Mouse (Mus musculus): ENCODE measurements around the gene Gipc3.

The Gipc3 gene

DNA sequence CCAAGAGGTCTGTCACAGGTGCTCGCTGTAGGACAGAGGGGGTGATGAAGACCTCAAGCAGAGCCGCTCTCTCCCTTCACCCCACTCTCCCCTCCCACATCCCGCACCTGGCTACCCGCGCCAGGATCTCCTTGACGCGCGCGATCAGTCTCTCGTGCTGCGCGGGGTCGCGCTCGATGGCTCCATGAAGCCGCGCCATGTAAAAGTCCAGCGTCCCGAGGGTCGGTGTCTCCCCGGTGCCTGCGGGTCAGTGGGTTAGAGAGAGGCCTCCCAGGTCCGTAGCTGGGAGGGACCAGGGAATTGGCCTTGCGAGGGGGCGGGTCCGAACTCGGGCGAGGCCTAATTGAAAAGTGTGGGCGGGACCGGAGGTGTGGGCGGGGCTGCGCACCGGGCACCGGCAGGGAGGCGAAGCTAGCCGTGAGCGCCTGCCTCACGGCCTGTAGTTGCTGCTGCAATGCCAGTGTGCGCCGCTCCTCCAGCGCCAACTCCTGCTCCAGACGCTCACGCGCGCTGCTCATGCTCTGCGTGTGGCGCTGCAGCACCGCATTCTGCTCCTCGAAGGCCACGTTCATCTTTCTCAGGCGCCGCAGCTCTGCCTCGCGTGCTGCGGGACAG, 3.5 kb upstream of the Gipc3 start:
- DNase-seq (ENCODE audit: low spot score) = no peak

DNA sequence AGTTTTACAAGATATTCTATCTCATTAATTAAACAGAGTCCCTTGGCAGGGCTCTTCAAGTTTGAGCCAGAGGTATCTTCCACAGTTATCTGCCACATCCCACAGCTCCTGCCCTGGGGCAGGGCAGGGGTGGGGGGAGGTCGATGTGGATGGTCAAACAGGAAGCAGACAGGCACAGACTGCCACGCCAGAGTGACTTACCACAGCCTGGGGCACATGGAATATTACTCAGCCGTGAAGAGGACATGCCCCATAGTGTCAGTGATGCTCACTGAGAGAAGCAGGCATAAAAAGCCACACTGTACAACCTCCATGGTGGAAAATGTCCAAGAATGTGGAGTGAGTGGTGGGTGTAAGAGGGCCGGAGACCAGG, 2.1 kb upstream of the Gipc3 start:
- DNase-seq (ENCODE audit: low spot score) = no peak

DNA sequence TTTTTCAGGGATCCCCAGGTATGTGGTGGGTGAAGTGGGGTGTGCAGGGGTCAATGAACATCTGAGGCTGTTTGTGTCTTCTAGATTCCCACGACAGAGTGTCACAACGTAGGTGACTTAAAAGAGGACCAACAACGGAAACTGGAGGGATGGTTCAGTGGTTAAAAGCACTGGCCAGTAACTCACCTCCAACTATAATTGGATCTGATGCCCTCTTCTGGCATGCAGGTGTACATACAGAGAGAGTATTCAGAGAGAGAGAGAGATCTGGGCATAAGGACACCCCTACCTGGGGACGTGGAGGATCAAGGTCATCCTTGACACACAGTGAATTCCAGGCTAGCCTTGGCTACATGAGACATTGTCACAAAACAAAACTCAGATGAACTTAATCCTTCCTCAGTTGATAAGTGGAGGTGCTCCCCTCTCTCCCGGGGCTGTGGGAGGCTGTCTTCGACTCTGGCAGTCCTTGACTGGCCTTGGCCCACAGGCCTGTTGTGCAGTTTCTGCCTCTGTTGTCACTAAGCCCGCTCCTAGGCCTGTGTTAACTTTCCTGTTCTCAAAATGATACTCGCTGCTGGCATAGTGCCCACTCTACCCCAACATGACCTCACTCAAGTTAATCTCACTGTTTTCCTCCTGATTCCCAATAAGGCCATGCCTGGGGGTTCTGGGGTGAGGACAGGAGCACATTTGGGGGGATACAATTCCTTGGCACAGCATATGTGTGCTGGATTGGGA, 1.5 kb upstream of the Gipc3 start:
- DNase-seq (ENCODE audit: low spot score) = no peak

DNA sequence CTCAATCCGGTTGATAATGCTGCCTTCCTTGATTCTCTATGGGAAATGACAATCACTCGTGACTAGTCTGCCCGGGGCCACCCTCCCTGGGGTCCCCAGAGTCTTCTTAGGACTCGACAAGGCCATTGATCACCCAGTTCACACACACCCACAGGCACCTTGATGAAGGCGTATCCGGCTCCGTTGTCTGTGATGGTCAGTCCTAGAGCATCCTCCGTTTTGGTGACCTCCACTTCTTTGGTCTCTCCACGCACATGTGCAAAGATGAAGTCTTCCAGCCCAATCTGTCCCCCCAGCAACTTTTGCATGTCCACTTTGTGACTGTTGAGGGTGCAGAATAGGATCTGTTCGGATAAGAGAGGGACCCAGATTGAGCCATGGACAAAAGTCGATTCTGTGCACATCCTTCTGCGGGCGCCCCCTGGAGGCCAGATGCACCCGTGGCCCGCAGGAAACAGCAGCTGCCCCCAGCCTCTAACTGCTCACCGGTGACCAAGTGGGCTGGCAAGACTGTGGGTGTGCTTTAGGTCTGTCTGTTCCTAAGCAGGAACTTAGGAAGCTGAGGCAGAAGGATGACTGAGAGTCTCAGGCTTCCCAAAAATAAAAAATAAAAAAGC, 1.6 kb downstream of the Gipc3 start:
- DNase-seq (ENCODE audit: low spot score) = no peak

DNA sequence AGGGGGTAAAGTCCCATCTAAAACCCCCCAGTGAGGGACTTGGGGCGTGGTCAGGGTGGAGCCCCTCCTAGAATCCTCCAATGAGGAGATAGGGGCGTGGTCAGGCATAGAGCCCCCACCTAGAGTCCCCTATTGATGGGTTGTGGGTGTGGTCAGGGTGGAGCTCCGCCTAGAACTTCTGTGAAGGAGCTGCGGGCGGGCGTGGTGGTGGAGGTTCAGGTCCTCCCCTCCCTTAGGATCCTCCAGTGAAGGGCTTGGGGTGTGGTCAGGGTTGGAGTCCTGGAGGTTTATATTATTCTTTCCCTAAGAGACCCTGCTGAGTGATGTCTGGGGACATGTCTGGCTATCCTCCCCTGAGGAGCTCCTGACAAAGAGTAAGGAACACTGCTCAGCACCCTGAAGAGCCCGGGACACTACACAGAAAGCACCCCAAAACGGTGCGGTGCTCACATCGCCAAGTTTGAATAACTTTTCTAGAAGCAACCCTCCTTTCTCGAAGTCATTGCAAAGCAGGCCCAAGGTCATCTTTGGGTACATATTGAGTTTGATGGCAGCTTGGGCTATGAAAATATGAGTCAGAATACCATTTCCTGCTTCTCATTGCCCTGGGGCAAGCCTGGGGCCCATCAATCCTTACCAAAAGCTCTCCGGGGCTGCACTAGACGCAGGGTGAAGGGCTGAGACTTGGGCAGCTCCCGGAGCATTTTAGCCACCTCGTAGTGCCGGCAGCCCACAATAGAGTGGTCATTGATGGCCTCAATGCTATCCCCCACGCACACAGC, 2.3 kb downstream of the Gipc3 start:
- no peak for DNase-seq (ENCODE audit: low spot score)

DNA sequence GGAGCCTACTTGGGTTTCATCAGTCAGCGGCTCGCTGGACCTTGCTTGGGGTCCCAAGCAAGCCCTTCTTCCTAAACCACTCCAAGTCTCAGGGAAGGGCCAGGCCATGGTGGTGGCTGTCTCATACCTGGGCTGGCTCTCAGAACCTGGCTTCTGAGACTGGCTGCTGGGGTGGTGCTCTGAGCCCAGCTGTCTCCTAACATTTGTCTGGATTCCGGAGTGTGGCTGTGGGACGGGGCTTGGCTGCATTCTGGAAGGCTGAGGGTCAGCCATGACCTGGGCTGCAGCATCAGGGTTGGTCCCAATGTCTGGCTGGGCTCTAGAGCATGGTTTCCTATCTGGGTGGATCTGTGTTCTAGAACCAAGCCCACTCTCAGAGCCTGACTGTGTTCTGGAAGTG, 6.5 kb downstream of the Gipc3 start:
- no peak for DNase-seq (ENCODE audit: low spot score)

DNA sequence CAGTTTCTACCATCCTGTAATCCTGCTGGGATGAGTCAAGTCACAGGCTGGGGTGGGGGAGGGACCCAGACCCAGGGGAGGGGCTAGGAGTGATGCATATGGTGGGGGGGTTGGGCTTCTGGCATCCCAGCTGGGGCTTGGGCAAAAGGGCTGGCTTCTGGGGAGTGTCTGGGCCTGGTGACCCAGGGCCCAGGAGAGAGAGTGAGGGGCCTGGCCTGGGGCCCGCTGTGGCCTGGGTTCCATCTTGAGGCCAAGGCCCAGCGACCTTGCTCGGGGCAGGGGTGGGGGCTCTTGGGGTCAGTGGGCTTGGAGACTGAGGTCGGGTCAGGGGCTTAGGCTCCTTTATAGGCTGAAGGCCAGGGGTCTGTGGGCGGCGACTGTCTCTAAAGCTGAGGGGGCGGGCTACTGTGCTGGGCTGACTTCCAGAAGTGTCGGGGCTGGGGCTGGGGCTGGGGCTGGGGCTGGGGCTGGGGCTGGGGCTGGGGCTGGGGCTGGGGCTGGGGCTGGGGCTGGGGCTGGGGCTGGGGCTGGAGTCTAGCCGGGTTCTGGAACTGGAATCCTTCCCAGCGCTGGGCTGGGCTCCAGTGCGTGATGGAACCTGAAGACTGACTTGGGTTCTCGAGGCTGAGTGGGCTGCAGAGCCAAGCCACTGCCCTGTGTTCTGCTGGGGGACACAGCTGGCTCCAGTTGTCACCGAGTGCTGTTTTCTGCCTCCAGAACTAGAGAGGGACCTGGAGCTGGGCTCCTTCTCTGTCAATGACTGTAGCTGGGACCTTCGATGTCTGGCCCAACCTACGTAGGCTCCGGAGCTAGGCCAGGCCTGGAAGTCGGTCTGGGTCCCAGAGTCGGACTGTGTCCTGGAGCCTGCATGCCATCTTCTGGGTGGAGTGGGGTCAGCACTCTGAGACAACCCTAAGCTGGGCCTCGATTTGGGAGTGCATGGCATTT, 7.4 kb downstream of the Gipc3 start:
- no peak for DNase-seq (ENCODE audit: low spot score)

DNA sequence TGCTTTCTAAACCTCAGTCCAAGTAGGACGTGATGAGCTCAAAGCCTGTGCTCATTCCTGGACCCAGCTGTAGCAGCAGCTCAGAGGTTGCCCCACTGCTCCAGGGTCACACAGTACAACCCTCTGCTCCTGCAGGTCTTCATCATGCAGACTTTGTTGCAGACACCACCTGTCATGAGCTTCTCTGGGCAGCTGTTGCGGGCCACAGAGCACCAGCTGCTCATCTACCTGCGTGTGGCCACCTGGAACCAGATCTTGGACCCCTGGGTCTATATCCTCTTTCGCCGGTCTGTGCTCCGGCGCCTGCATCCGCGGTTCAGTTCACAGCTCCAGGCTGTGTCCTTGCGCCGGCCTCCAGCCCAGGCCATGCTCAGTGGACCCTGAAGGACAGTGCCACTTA, 8.7 kb downstream of the Gipc3 start:
- no peak for DNase-seq (ENCODE audit: low spot score)

DNA sequence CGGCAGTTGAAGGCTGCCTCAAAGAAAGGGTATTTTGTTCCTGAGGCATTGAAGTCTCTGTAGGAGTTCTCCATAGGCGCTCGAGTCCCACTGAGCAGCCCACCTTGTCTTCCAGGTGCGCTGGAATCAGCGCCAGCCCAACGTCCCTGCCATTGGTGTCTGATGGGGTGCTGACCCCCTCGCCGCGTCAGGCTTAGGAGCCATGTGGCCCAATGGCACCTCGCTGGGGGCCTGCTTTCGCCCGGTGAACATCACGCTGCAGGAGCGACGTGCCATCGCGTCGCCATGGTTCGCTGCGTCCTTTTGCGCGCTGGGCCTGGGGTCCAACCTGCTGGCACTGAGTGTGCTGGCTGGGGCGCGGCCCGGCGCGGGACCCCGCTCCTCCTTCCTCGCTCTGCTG, 10.8 kb downstream of the Gipc3 start:
- DNase-seq (ENCODE audit: low spot score) = no peak

DNA sequence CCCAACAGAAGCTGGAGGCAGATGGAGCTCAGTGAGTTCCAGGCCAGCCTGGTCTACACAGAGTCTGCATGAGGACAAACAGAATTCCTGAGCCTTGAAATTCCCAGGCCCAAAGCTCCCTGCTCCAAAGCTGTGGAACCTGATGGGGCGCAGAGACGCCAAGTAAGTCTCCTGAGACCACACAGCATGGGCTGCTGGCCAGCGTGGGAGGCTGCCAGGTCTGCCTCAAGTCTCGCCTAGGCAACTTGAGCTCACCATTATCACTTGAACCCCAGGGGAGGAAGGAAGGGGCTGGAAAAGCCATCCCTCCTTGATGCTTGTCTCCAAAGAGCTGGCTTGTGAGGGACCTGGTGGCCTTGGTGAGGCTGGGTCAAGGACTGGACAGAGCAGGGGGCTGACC, 13.1 kb downstream of the Gipc3 start:
- DNase-seq (ENCODE audit: low spot score) = no peak

DNA sequence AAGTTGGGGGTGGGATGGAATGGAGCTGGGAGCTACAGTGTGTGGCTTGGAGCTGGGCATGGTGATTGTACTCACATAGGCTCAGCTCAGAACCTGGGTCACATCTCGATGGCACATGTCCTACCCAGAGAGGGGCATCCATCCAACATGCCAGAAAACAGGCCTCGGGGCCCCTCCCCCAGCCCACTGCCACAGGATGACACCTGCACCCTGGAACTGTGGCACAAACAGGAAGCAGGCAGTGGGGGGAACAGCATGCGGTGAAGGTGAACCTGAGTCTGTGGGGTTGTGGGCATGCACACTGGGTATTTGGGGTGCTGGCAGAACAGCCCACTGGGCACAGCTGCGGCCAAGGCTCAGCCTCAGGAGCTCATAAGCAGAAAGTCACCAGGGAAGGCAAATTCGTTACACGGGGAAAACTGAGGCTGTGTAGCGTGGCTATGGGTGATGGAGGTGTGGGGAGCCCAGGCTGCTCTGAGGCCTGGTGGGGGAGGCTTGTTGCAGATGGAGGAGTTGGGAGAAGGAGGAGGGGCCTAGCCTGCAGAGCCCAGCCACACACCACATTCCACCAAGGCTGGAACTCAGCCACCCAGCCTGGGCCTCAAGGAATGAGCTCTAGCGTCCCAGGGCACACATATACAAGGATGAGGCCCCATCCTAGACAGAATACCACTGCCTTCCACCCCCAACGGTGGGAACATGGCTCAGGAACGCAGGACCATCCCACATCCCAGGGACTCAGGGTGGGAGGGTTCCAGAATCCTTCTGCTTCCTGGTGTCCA, 13.7 kb downstream of the Gipc3 start:
- no peak for DNase-seq (ENCODE audit: low spot score)

DNA sequence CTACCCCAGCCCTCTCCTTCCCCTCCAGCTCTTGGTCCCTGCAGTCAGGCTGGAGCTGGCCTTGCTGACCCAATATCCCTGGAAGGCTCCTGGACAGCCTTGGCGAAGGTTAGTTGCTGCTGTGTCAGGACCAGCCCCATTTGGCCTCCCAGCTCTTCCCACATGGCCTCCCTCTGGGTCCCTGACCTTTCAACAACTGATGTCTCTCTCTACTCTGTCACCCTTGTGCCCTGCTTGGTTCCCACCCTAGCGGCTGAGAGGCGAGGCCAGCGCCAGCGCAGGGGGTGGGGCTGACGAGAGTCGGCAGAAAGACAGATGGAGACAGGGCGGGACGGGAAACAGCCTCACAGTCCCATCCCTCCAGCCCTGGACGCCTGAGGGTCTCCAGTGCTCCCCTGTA, 14.7 kb downstream of the Gipc3 start, which contains the start of gene Tbxa2r:
Gene Tbxa2r, plus strand, starts transcription at position 346 of the 400 bp plus-strand sequence.
- no peak for DNase-seq (ENCODE audit: low spot score)

DNA sequence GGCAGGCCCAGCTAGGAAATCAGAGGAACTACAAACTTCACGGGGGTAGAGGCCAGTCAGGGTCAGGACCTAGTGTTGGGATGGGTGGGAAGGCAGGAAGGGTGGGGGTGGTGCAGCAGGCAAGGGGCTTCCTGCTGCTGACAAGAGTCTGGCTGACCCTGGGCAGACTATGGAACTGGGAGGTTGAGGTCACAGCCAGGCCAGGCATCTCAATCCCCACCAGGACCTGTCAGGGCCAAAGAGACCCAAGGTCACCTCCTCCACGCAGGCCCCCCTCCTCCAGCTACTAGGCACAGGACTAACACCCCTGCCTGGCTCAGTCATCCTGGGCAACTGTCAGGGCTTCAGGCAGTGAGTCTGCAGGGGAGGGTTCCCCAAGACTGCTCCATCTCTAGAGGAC, 15.1 kb downstream of the Gipc3 start:
- DNase-seq (ENCODE audit: low spot score) = no peak

DNA sequence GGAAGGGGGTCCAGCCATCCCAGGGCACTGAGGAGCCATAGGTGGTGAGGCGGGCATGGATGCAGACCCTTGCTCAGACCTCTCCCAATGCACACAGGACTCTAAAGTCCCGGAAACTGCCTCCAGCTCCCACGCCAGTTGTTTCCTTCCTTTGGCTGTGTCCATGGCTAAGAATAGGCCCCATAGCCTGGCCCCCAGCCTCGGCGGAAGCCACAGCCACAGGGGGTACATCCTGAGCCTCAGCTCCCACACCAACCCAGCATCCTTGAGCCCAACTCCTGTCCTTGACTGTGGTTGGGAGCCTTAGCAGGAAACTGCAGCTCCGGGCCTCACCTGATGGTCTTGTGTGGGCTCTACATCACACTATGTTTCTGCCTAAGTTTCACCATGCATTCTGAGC, 16.2 kb downstream of the Gipc3 start:
- DNase-seq (ENCODE audit: low spot score) = no peak

DNA sequence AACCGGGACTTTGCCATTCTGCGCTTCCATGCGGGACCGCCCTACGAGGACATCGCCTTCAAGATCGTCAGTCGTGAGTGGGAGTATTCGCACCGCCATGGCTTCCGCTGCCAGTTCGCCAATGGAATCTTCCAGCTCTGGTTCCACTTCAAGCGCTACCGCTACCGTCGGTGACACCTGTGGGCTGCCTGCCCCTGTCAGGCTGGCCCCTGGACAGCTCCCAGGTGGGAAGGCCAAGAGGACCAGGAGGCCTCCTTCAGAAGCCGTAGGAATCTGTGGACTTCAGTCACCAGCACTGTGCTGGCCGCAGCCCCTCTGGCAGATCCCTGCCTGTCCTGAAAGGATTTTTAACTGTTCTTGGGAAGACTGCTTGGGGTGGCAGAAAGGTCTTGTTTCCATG, 17.3 kb downstream of the Gipc3 start:
- DNase-seq (ENCODE audit: low spot score) = no peak

DNA sequence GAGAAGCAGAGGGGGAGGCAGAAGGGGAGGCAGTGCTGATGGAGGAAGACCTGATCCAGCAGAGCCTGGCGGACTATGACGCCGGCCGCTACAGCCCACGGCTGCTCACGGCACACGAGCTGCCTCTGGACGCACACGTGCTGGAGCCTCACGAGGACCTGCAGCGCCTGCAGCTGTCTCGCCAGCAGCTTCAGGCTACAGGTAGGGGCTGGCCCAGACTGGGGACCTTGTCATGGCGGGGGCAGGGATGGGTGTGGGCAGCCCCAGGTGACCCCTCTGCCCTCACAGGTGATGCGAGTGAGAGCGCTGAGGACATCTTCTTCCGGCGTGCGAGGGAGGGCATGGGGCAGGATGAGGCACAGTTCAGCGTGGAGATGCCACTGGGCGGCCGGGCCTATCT, 17.9 kb downstream of the Gipc3 start:
- no peak for DNase-seq (ENCODE audit: low spot score)

DNA sequence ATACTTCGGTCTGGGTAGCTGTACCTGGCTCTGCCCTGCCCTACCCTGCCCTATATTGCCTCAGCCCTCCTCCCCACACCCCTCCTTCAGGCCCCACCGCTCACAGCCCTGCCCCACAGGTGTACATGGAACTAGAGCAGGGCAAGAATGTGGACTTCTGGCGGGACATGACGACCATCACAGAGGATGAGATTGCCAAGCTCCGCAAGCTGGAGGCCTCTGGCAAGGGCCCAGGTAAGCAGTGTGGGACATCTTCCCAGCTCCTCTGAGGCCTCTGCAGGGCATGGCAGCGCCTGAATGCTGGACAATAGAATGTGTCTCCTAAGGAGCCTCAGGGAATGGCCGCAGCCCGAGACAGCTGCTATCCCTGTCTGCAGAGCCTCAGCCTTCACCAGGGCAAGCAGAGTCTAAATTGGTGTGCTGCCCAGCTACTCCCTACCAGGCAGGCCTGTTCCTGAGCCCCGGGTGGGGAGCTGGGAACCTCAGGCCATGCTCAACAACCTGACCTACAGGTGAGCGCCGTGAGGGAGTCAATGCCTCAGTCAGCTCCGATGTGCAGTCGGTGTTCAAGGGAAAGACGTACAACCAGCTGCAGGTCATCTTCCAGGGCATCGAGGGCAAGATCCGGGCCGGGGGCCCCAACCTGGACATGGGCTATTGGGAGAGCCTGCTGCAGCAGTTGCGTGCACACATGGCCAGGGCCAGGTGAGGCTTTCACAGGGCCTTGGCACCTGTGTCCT, 19.1 kb downstream of the Gipc3 start:
- no peak for DNase-seq (ENCODE audit: low spot score)

DNA sequence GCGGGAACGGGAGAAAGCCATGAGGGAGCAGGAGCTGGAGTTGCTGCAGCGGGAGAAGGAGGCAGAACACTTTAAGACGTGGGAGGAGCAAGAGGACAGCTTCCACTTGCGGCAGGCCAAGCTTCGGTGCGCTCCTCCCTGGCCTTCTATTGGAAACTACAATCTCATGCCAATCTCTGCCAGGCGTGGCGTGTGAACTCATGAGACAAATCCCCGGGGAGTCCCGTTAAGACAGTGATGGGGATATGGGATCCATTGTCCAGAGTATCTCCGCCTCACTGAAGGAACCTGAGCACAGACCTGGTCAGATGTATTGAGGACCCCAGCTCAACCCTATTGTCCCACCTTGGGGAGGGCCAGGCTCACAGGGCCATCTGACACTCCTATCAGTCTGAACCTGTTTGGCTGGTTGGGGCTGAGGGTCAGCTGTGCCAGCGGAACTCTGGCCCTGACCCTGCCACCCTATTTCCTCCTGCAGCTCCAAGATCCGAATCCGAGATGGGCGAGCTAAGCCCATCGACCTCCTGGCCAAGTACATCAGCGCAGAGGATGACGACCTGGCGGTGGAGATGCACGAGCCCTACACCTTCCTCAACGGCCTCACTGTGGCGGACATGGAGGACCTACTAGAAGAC, 19.8 kb downstream of the Gipc3 start:
- DNase-seq (ENCODE audit: low spot score) = no peak

DNA sequence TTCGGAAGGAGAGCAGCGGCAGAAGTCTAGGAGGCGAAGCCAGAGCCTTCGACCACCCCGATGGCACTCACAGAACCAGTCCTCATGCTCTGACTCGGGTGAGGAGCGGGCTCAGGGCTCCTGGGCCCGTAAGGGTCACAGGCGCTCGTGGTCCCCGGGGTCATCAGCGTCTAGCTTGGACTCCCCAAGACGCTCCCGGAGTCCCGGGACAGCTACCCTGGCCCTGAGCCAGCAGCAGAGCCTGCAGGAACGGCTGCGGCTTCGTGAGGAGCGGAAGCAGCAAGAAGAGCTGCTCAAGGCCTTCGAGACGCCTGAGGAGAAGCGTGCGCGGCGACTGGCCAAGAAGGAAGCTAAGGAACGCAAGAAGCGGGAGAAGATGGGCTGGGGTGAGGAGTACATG, 20.6 kb downstream of the Gipc3 start:
- DNase-seq (ENCODE audit: low spot score) = no peak

DNA sequence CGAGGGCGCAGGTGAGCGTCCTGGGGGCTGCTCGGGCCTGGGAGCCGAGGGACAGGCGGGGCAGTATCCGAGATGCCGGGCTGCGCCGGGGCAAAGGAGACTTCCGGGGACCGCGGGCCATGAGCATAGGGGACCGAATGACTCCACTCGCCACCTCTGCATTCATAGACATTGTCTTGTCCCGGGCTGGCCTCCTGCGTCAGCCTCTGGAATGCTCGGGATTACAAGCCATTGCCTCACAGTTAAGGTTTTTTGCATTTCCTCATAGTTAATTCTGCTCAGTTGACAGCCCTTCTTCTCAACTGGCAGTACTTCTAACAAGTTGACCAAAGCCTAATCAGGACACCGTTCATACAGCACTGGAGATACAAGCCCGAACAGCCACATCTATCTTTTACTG, 21.6 kb downstream of the Gipc3 start:
- DNase-seq (ENCODE audit: low spot score) = no peak
